Mouse (Mus musculus) cerebellum, adult 8-10 months (tissue): ENCODE measurements around the gene Plac9a.
"Not testable (repeated sequence)": the region's sequence is repeated elsewhere in the genome, so short reads cannot be mapped to it uniquely, and the experiment has no call there.

ENCODE experiments used
- DNase-seq: peaks from one replicate; pipeline ENCODE4 v3.0.0; 2022

Gene Plac9a

GRCm38 (mm10) chr14:25861771-25862530, 40.9 kb downstream of the Plac9a start:
- DNase-seq: no peak

DNA sequence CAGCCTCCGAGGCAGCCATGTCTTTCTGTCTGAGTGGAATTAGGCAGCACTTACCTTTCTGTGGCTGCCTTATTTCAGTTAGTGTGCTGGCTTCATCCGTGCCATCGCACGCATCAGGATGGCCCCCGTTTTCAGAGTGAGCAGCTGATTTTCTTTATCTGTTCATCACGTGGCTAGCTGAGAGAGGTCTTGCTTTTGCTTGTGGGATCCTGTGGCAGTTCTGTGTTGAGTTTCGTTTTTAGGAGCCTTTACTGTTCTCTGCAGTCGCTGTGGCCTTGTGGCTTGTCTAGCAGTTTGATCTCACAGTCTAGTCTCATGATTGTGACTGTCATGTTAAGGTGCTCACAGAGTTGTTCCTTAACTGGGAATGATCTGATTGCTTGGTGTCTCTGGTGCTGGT, 45.0 kb downstream of the Plac9a start:
- DNase-seq: no peak

DNA sequence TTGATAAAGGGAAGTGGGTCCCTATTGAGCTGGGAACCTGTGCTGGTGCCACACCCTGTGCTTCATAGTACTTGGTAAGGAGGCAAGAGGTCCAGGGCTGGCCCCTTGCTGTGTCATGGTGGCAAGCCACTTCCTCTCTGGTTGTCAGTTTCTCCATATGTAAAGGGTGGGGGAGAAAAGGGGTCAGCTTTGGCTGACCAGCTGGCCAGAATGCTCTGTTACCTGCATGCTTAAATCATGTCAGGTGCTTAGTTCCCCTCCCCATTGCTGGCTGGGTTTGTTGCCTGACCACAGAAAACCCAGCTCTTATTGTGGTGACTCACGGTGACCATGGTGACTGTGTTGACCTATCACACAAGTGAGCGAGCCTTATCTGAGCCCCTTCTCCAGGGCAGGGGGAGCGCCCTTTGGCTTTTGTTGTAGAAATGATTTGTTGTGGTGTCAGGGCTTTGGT, 45.7 kb downstream of the Plac9a start:
- no peak for DNase-seq

DNA sequence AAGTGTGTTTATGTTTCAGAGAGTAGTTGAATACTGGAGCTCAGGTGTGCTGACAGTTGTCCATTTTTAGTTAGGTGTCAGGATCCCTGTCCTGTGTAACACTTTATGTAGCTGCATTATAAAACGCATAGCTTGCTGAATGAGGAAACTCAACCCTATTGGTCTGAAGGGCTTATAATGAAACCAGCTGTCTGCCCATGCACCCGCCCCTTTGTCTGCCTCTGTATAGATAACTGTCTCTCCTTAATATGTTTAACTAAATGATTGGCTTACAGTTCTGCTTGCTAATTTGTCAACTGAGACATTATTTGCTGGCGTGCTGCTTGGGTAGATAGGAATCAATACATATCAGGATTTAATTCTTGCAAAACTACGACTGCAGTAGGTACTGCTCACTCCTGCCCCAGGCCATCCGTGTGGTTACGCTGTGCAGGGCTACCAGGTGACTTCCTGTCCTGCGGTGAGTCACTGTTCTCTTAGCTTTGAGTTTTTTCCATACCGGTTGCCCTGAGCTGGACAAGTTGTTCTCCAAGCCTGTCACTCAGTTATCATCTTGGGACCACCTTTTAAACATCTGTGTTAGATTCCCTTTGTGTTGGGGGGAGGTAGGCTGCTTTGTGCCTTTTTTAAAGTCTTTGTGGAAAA, 47.5 kb downstream of the Plac9a start:
- no peak for DNase-seq

GRCm38 (mm10) chr14:25853717-25854452, 49.0 kb downstream of the Plac9a start:
- no peak for DNase-seq

GRCm38 (mm10) chr14:25853295-25853694, 49.6 kb downstream of the Plac9a start:
- no peak for DNase-seq

GRCm38 (mm10) chr14:25852121-25852561, 50.8 kb downstream of the Plac9a start:
- DNase-seq: no peak

DNA sequence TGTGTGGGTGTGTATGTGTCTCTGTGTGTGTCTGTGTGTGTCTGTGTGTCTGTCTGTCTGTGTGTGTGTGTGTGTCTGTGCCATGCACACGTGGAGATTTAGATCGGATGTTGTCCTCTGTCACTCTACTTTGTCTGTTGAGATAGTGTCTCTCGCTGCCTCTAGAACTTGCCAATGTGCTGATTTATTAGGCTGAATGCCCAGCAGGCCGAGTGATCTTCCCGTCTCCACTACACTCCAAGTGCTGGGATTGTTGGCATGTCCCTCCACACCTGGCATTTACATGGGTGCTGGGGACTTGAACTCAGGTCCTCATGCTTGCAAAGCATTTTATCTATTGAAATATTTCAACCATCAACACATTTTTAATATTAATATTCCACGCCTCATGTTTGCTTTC, 51.7 kb downstream of the Plac9a start:
- DNase-seq: no peak

DNA sequence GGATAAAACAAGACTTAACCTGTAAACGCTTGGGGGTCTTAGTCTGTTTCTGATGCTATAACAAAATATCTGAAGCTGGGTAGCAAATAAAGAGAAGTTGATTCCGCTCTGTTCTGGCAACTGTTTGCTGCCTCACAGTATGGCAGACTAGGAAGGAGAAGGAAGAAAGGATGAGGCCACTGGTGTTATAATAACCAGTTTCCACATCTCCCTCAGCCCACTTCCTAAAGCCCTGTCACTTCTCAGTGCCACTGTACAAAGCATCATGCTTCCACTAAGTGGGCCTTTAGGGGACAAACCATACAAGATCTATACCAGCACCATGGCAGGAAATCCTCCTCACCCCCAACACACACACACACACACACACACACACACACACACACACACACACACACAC, 52.5 kb downstream of the Plac9a start:
- no peak for DNase-seq

GRCm38 (mm10) chr14:25848708-25849107, 54.2 kb downstream of the Plac9a start:
- DNase-seq: not testable (repeated sequence)

DNA sequence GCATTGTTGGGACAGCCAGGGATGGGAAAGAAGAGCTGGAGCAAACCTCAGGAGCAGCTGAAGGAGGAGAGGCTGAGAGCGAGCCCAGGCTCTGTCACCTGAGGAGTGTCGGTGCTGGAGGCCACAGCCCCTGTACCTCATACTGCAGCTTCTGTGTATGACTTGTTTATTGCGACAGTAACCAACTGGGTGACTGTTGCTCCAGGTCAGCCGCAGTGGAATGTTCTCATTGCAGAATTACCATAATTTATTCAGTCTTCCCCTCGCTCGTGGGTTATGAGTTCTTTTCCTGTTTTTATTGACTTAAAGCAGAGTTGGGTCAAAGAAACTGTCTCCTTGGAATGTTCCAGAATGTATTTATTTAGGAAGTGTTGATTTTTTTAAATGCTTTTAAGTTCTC, 54.7 kb downstream of the Plac9a start:
- DNase-seq: no peak

GRCm38 (mm10) chr14:25847660-25848059, 55.2 kb downstream of the Plac9a start:
- DNase-seq: no peak

GRCm38 (mm10) chr14:25846516-25846915, 56.4 kb downstream of the Plac9a start:
- DNase-seq: no peak

DNA sequence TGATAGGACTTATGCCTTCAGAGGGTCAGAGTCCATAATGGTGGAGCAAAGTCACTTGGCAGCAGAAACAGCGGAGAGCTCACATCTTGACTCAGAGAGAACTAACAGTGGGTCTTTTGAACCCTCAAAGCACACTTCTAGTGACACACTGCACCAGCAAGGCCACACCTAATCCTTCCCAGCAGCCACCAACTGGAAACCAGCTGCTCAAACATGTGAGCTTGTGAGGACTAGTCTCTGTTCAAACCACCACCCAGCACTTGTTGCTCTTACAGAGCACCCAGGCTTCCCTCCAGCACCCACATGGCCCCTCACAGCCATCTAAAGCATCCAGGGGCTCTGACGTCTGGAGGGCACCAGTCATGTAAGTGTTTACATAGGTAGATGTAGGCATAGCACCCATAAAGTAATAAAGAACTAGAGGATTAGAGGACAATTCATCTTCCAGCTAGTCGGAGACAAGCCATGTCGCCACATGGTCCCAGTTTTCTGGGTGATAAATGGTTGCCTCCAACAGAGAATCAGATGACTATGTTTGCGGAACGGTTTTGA, 57.0 kb downstream of the Plac9a start:
- no peak for DNase-seq

GRCm38 (mm10) chr14:25844372-25844771, 58.5 kb downstream of the Plac9a start:
- DNase-seq: no peak

GRCm38 (mm10) chr14:25842688-25843003, 60.3 kb downstream of the Plac9a start:
- DNase-seq: no peak

DNA sequence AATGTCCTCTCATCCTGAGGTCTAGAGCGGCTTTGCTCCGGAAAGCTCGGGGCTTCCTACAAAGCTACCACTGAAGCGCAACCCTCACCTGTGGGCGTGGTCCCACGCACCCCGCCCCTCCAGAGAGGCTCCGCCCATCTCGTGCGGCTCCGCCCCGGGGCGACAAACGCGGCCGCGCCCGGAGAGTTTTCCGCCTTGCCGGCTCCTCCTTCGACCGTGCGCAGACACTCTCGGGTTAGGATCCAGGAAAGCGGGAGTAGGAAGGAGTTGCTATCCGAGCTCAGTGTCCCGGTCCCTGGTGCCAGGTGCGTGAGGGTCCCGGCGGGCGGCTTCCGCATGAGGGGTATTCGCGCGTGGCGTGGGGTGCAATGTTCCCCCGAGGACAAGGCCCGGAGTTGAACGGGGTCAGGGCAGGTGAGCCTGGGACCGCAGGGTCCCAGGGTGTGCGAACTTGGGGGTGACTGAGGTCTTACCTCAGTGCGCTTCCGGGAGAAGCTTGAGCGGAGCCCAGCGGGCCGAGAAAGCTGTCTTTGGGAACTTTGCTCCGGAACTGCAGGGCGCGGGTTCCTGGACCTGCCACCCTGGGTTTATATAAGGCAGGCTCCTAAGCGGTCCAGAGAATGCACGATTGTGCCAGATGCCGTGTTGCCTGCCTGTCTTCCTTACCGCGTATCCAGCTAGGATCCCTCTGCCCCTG, 60.8 kb downstream of the Plac9a start, which contains the start of gene Anxa11:
TSS of gene Anxa11 (plus strand) at position 166 of the 697 bp plus-strand sequence.
- peak; percentile 49 for DNase-seq

- no peak for DNase-seq
Observed at GRCm38 (mm10) chr14:25841579-25841978, 61.3 kb downstream of the Plac9a start.

DNA sequence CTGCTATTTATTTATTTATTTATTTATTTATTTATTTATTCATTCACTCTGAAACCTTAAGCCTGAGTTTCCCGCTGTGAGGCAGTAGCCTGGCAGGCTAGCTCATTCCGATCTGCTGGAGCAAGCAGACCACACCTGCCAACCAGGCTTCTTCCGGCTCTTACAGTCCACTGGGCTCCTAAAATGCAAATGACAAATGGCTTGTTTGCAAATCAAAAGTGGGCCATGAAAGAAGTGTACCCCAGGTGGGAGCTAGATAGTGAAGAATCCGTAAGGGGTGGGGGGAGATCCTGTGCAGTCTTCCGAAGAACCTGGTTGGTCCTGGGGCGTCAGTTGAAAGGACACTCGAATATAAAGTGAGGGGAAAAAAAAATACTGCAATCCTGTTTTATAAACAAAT, 61.9 kb downstream of the Plac9a start:
- no peak for DNase-seq

- DNase-seq: no peak
Observed at GRCm38 (mm10) chr14:25839791-25840190, 63.1 kb downstream of the Plac9a start.

- no peak for DNase-seq
Observed at GRCm38 (mm10) chr14:25838411-25838810, 64.5 kb downstream of the Plac9a start.
